Mouse (Mus musculus) c-Kit-positive CD71-positive TER-119-negative erythroid progenitor cells, embryonic 14.5 days (primary cell): Measurements from ENCODE around the gene Cd101.

ENCODE experiments used
- DNase-seq: peaks from one replicate; pipeline ENCODE4 v3.0.0-alpha.2; 2013; ENCODE audit warnings: low read depth

Cd101 gene

GRCm38 (mm10) chr3:101003575-101004356 lies 25.6 kb downstream of the Cd101 start:
- DNase-seq: no peak

GRCm38 (mm10) chr3:100999732-101000131 lies 29.6 kb downstream of the Cd101 start:
- DNase-seq: no peak

- DNase-seq: peak; percentile 57
These were observed 30.4 kb downstream of the Cd101 start for GRCm38 (mm10) chr3:100998904-100999340.

- no peak for DNase-seq
These were observed 31.4 kb downstream of the Cd101 start for GRCm38 (mm10) chr3:100997785-100998570.

- DNase-seq: no peak
These were observed 35.1 kb downstream of the Cd101 start for GRCm38 (mm10) chr3:100994252-100994651.

GRCm38 (mm10) chr3:100993718-100994117 lies 35.6 kb downstream of the Cd101 start:
- no peak for DNase-seq

GRCm38 (mm10) chr3:100993158-100993557 lies 36.2 kb downstream of the Cd101 start:
- no peak for DNase-seq

- DNase-seq: no peak
These were observed 39.1 kb downstream of the Cd101 start for GRCm38 (mm10) chr3:100990231-100990630.

GRCm38 (mm10) chr3:100989417-100989816 lies 39.9 kb downstream of the Cd101 start:
- no peak for DNase-seq

GRCm38 (mm10) chr3:100979290-100979689 lies 50.1 kb downstream of the Cd101 start:
- DNase-seq: no peak

GRCm38 (mm10) chr3:100973906-100974305 lies 55.5 kb downstream of the Cd101 start:
- peak; percentile 17 for DNase-seq

- peak; percentile 88 for DNase-seq
These were observed 60.0 kb downstream of the Cd101 start, which contains the start of gene Ttf2 for GRCm38 (mm10) chr3:100969176-100969917. Gene Ttf2, minus strand, starts transcription at chr3:100969663.

- peak; percentile 13 for DNase-seq
These were observed 65.4 kb downstream of the Cd101 start for GRCm38 (mm10) chr3:100963849-100964542.

- DNase-seq: no peak
These were observed 67.9 kb downstream of the Cd101 start for GRCm38 (mm10) chr3:100961501-100961900.

GRCm38 (mm10) chr3:100961007-100961406 lies 68.3 kb downstream of the Cd101 start:
- DNase-seq: peak; percentile 33

GRCm38 (mm10) chr3:100954616-100955015 lies 74.7 kb downstream of the Cd101 start:
- no peak for DNase-seq

GRCm38 (mm10) chr3:100951531-100951930 lies 77.8 kb downstream of the Cd101 start:
- DNase-seq: no peak

- no peak for DNase-seq
These were observed 82.1 kb downstream of the Cd101 start for GRCm38 (mm10) chr3:100947286-100947685.
